Mouse (Mus musculus): ENCODE data around the gene Ogg1. TPM values are rescaled to one million over a fixed set of nuclear protein-coding genes. Genes with fewer than 3 reads are reported as not detected.
A peak's percentile ranks its signal among the peaks of the same experiment; 100 is the strongest.

Gene Ogg1
- polyA plus RNA-seq, 1 experiment from 2014 or later, result 8.1 TPM

DNA sequence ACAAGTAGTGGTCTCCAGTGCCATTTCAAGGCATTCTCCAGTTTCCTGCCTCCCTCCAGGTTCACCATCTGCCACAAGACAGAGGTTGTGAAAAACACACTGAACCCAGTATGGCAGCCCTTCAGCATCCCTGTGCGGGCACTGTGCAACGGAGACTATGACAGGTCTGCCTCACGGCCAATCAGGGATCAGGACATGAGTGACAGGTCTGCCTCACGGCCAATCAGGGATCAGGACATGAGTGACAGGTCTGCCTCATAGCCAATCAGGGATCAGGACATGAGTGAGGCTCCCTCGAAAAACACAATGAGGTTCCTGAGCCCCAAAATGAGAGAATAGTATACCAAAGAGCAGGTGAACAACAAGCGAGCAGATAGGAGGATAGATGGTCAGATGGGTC lies 36.4 kb upstream of the Ogg1 start:
- no peak overlapping the region for H3K4me2 ChIP-seq (ENCODE audit: low read depth, low read length)
- no peak overlapping the region for H3K9ac ChIP-seq (ENCODE audit: low read length)
- H3K36me3 ChIP-seq (ENCODE audit: control insufficient read depth, insufficient read depth), result no peaks in the 10 kb centered on the region
- no peaks in the 10 kb centered on the region for H3K4me1 ChIP-seq (ENCODE audit: control insufficient read depth, insufficient read depth, low read length)
- peaks cover under 1% of the 10 kb centered on the region; the same call in 1 of the 2 replicates for H3K27me3 ChIP-seq (ENCODE audit: control insufficient read depth, insufficient read depth, low read length)
- 68% methylated on average over 6 of the region's 6 CpGs for WGBS
- no peaks in the 10 kb centered on the region for H3K9me3 ChIP-seq (replicated peaks; ENCODE audit: control insufficient read depth, low read length)
- no peak for ATAC-seq (replicated peaks; ENCODE audit: extremely low read depth, insufficient read depth, low FRiP score)
- H3K4me3 ChIP-seq (ENCODE audit: low read length), result no peak overlapping the region
- no peak overlapping the region for H3K27ac ChIP-seq (ENCODE audit: low read length)

DNA sequence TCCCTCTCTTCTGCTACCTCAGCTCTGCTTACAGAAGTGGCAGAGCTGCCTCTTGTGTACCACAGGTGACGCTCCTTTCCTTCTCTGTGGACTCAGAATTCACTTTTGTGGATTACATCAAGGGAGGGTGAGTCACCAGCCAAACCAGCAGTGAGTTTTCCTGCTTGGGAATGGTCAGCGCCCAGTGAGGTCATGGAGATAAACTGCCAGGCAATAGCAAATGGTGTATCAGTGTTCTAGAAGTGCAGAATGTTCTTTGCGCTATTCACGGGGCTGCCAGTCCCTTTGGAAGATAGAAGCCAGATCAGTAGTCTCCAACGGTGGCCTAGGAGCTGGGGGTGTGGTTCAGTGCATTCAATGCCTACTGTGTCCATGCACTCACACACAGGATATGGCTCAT lies 33.8 kb upstream of the Ogg1 start:
- Histone ChIP-seq H3K9me3 (replicated peaks; ENCODE audit: control insufficient read depth, low read length) (no peaks in the 10 kb centered on the region), H3K27ac (ENCODE audit: low read length) (no peak overlapping the region), H3K4me1 (ENCODE audit: control insufficient read depth, insufficient read depth, low read length) (no peaks in the 10 kb centered on the region), H3K4me3 (ENCODE audit: low read length) (no peak overlapping the region), H3K27me3 (ENCODE audit: control insufficient read depth, insufficient read depth, low read length) (no peaks in the 10 kb centered on the region), H3K36me3 (ENCODE audit: control insufficient read depth, insufficient read depth) (no peaks in the 10 kb centered on the region), H3K4me2 (ENCODE audit: low read depth, low read length) (no peak overlapping the region), H3K9ac (ENCODE audit: low read length) (no peak overlapping the region)
- WGBS, result 37% methylated on average over 5 of the region's 5 CpGs
- no peak for ATAC-seq (replicated peaks; ENCODE audit: extremely low read depth, insufficient read depth, low FRiP score)

DNA sequence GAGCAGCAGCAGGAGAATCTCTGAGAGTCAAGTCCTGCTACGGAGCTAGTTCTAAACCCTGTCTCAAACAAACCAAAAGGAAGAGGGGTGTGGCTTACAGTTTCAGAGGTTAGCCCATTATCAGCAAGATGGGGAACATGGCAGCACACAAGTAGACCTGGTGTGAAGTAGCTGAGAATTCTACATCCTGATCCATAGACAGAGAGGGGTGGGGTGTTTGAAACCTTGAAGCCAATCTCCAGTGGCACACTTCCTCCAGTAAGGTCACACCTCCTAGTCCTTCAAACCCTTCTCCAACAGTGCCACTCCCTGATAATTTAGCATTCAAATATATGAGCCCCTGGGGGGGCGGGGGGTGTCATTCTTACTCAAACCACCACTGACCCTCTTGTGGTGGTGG lies 30.7 kb upstream of the Ogg1 start:
- Histone ChIP-seq H3K9ac (ENCODE audit: low read length) (no peak overlapping the region), H3K4me3 (ENCODE audit: low read length) (no peak overlapping the region), H3K4me2 (ENCODE audit: low read depth, low read length) (no peak overlapping the region), H3K27ac (ENCODE audit: low read length) (no peak overlapping the region), H3K27me3 (ENCODE audit: control insufficient read depth, insufficient read depth, low read length) (no peaks in the 10 kb centered on the region), H3K4me1 (ENCODE audit: control insufficient read depth, insufficient read depth, low read length) (no peaks in the 10 kb centered on the region), H3K9me3 (replicated peaks; ENCODE audit: control insufficient read depth, low read length) (no peaks in the 10 kb centered on the region), H3K36me3 (ENCODE audit: control insufficient read depth, insufficient read depth) (no peaks in the 10 kb centered on the region)
- 69% methylated on average over 2 of the region's 2 CpGs for WGBS
- no peak for ATAC-seq (replicated peaks; ENCODE audit: extremely low read depth, insufficient read depth, low FRiP score)

DNA sequence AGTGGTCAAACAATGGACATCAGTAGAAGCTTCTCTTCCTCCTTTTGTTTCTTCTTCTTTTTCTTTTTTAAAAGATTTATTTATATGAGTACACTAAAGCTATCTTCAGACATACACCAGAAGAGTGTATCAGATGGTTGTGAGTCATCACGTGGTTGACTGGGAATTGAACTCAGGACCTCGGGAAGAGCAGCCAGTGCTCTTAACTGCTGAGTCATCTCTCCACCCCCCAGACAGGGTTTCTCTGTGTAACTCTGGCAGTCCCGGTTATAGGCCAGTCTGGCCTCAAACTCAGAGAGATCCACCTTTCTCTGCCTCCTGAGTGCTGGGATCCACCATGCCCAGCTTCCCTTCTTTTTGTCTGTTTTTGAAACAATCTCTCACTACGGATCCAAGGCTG lies 30.1 kb upstream of the Ogg1 start:
- Histone ChIP-seq H3K9me3 (replicated peaks; ENCODE audit: control insufficient read depth, low read length) (no peaks in the 10 kb centered on the region), H3K27me3 (ENCODE audit: control insufficient read depth, insufficient read depth, low read length) (no peaks in the 10 kb centered on the region), H3K36me3 (ENCODE audit: control insufficient read depth, insufficient read depth) (no peaks in the 10 kb centered on the region), H3K4me3 (ENCODE audit: low read length) (no peak overlapping the region), H3K27ac (ENCODE audit: low read length) (no peak overlapping the region), H3K9ac (ENCODE audit: low read length) (no peak overlapping the region), H3K4me2 (ENCODE audit: low read depth, low read length) (no peak overlapping the region), H3K4me1 (ENCODE audit: control insufficient read depth, insufficient read depth, low read length) (no peaks in the 10 kb centered on the region)
- 54% methylated on average over 4 of the region's 4 CpGs for WGBS
- no peak for ATAC-seq (replicated peaks; ENCODE audit: extremely low read depth, insufficient read depth, low FRiP score)

DNA sequence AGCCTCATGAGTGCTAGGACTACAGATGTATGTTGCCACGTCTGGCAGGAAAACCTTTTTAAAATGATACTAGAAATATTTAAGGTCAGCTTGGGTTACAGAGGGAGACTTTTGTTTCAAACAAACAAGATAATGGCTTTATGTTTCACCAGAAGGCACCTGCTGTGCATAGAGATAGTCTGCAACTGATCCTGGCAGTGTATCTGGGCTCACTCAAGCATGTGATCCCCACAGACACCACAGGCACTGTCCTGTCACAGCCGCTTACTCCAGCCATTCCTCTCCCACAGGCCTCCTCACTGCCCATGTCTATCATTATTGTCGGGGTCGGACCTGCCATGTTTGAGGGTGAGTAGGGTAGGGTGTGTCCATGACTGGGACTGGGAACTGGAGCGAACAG lies 25.4 kb upstream of the Ogg1 start:
- Histone ChIP-seq H3K9me3 (replicated peaks; ENCODE audit: control insufficient read depth, low read length) (no peaks in the 10 kb centered on the region), H3K4me1 (ENCODE audit: control insufficient read depth, insufficient read depth, low read length) (peaks cover 4% of the 10 kb centered on the region), H3K36me3 (ENCODE audit: control insufficient read depth, insufficient read depth) (no peaks in the 10 kb centered on the region), H3K4me2 (ENCODE audit: low read depth, low read length) (no peak overlapping the region), H3K27ac (ENCODE audit: low read length) (no peak overlapping the region), H3K4me3 (ENCODE audit: low read length) (no peak overlapping the region), H3K9ac (ENCODE audit: low read length) (no peak overlapping the region), H3K27me3 (ENCODE audit: control insufficient read depth, insufficient read depth, low read length) (no peaks in the 10 kb centered on the region)
- 73% methylated on average over 5 of the region's 5 CpGs for WGBS
- no peak for ATAC-seq (replicated peaks; ENCODE audit: extremely low read depth, insufficient read depth, low FRiP score)

DNA sequence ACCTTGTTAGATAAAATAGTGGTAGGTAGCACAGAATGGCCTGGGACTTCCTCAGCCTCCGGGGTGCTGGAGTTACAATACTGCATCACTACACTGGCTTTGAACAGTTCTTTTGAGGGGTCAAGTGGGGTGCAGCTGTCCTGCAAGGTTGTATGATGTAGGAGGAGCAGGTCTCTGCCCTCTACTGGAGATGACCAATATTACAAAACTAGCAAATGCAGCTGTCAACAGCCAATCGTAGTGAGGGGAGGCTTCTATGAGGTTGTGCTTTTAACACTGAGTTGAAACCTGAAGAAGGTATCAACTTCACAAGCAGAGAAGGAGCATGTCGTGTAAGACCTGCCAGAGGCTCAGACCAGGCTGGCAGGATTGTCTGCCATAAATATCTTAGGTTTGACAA lies 24.5 kb upstream of the Ogg1 start:
- H3K36me3 ChIP-seq (ENCODE audit: control insufficient read depth, insufficient read depth), result no peaks in the 10 kb centered on the region
- no peak for ATAC-seq (replicated peaks; ENCODE audit: extremely low read depth, insufficient read depth, low FRiP score)
- H3K9me3 ChIP-seq (replicated peaks; ENCODE audit: control insufficient read depth, low read length), result no peaks in the 10 kb centered on the region
- no peak overlapping the region for H3K4me2 ChIP-seq (ENCODE audit: low read depth, low read length)
- peaks cover 4% of the 10 kb centered on the region for H3K4me1 ChIP-seq (ENCODE audit: control insufficient read depth, insufficient read depth, low read length)
- H3K4me3 ChIP-seq (ENCODE audit: low read length), result no peak overlapping the region
- 15% methylated on average over 3 of the region's 3 CpGs for WGBS
- H3K27me3 ChIP-seq (ENCODE audit: control insufficient read depth, insufficient read depth, low read length), result no peaks in the 10 kb centered on the region
- H3K9ac ChIP-seq (ENCODE audit: low read length), result no peak overlapping the region
- no peak overlapping the region for H3K27ac ChIP-seq (ENCODE audit: low read length)

DNA sequence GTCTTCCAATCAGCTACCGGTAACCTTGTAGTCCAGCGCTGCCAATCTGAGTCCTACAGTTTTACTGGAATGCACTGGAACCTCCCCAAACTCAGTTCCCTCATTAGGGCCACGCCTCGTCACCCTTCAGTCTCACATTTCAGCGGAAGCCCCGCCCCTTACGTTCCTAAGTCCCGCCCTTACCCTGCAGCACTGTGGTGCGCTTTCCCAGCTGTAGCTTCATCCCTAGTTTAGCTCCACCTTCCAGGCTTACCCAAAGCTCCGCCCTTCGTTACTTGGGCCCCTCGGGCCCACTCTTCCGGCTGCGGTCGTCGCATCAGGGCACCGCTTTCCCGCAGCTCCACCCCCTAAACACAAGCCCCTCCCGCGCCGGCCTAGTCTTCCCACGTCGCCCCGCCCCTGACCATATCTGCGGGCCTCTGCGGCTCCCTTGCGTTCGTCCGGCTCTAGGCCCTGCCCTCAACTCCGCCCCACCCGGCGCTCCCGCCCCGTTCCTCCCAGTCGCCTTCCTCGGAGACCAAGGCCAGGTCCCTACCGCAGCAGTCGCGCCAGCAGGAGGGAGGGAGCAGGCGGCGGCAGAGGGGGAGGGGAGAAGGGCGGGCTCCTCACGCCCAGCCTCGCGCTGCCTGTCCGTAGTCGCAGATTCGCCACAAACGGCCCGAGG lies 20.3 kb upstream of the Ogg1 start:
- peak overlapping the region; percentile 96 for H3K4me3 ChIP-seq (ENCODE audit: low read length)
- no peaks in the 10 kb centered on the region for H3K27me3 ChIP-seq (ENCODE audit: control insufficient read depth, insufficient read depth, low read length)
- peak overlapping the region; percentile 98 for H3K9ac ChIP-seq (ENCODE audit: low read length)
- peak; percentile 97 for ATAC-seq (replicated peaks; ENCODE audit: extremely low read depth, insufficient read depth, low FRiP score)
- H3K4me2 ChIP-seq (ENCODE audit: low read depth, low read length), result peak overlapping the region; percentile 94
- H3K4me1 ChIP-seq (ENCODE audit: control insufficient read depth, insufficient read depth, low read length), result peaks cover 17% of the 10 kb centered on the region
- WGBS, result under 1% methylated on average over 45 of the region's 50 CpGs
- no peaks in the 10 kb centered on the region for H3K9me3 ChIP-seq (replicated peaks; ENCODE audit: control insufficient read depth, low read length)
- peaks cover 8% of the 10 kb centered on the region for H3K36me3 ChIP-seq (ENCODE audit: control insufficient read depth, insufficient read depth)
- peak overlapping the region; percentile 99 for H3K27ac ChIP-seq (ENCODE audit: low read length)

DNA sequence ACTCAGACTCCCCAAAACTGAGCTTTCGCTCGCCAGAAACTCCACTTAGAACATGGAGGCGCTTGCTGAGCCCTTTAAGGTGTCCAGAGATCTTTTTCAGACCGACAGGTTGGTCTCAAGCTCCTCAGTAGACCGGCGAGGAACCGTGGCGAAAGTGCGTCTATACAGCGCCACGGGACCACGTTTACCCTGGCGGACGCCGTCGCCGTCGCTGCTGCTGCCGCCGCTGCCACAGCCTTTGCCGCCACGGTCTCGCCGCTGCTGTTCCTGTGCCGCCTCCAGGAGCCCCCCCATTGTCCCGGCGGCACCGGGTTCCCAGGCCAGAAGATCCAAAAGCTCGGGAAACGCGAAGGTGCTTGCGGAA lies 19.8 kb upstream of the Ogg1 start, which contains the start of gene Brpf1:
Gene Brpf1 (plus strand): TSS at position 152 of the 364 bp plus-strand sequence.
- 0 out of 2 replicates have a peak, but pooled peaks have one; percentile 23 for ATAC-seq (replicated peaks; ENCODE audit: extremely low read depth, insufficient read depth, low FRiP score)
- under 1% methylated on average over 32 of the region's 32 CpGs for WGBS

DNA sequence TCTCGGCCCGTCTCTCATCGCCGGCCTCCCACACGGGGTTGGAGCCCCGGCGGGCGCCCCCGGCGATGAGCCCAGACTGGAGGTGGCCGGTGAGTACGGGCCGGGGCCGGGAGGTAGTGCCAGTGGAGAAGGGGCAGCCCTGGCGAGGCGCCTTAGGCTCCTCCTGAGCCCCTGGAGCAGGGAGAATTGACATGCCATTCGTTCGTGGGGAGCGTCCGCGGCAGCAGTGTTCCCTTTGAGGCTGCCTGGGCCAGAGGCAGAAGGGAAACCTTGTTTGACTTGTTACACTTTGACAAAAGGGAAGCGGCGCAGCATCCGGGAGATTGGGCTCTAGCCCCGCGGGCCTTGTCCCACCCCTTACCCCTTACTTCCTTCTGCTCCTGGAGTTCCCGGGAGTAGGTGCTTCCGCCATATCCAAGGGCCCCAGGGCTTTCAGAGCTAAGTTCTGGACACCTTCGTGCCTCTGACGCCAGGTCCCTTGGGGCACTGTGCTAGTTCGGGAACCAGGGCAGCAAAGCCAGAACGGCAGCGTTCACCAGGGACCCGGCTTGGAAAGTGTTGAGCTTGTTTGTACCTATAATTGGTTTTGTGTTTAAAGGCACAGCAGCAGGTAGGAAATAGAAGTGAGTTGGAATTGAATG lies 19.2 kb upstream of the Ogg1 start:
- H3K36me3 ChIP-seq (ENCODE audit: control insufficient read depth, insufficient read depth), result peaks cover 8% of the 10 kb centered on the region

More for the DNA sequence above, 19.8 kb upstream of the Ogg1 start, which contains the start of gene Brpf1:
- no peaks in the 10 kb centered on the region for H3K27me3 ChIP-seq (ENCODE audit: control insufficient read depth, insufficient read depth, low read length)
- peaks cover 17% of the 10 kb centered on the region for H3K4me1 ChIP-seq (ENCODE audit: control insufficient read depth, insufficient read depth, low read length)
- H3K4me3 ChIP-seq (ENCODE audit: low read length), result peak within 1 kb of the TSS; percentile 96
- peak within 1 kb of the TSS; percentile 98 for H3K9ac ChIP-seq (ENCODE audit: low read length)
- peak within 1 kb of the TSS; percentile 94 for H3K4me2 ChIP-seq (ENCODE audit: low read depth, low read length)
- no peaks in the 10 kb centered on the region for H3K9me3 ChIP-seq (replicated peaks; ENCODE audit: control insufficient read depth, low read length)
- H3K36me3 ChIP-seq (ENCODE audit: control insufficient read depth, insufficient read depth), result peaks cover 8% of the 10 kb centered on the region
- H3K27ac ChIP-seq (ENCODE audit: low read length), result peak within 1 kb of the TSS; percentile 99

More for the DNA sequence above, 19.2 kb upstream of the Ogg1 start:
- ATAC-seq (replicated peaks; ENCODE audit: extremely low read depth, insufficient read depth, low FRiP score), result no peak
- H3K9ac ChIP-seq (ENCODE audit: low read length), result peak overlapping the region; percentile 98
- peaks cover 17% of the 10 kb centered on the region for H3K4me1 ChIP-seq (ENCODE audit: control insufficient read depth, insufficient read depth, low read length)
- 0% methylated on average over 26 of the region's 34 CpGs for WGBS
- H3K4me2 ChIP-seq (ENCODE audit: low read depth, low read length), result peak overlapping the region; percentile 94
- H3K9me3 ChIP-seq (replicated peaks; ENCODE audit: control insufficient read depth, low read length), result no peaks in the 10 kb centered on the region
- no peaks in the 10 kb centered on the region for H3K27me3 ChIP-seq (ENCODE audit: control insufficient read depth, insufficient read depth, low read length)
- H3K4me3 ChIP-seq (ENCODE audit: low read length), result peak overlapping the region; percentile 96
- H3K27ac ChIP-seq (ENCODE audit: low read length), result peak overlapping the region; percentile 99

All from heart, embryonic 16.5 days (tissue).